Mouse (Mus musculus) lung, embryonic 14.5 days (tissue): ENCODE results near the gene Higd1c. TPM values are rescaled to one million over a fixed set of nuclear protein-coding genes. Genes with fewer than 3 reads are reported as not detected.

Source experiments
- ATAC-seq: fragments of 200-750 bp; cut with Nextera tagmentation; 2 replicates; pipeline ENCODE4 v1.8.0; 2017; ENCODE audit warnings: mild to moderate bottlenecking, moderate TSS enrichment, moderate library complexity; ENCODE audit not compliant: insufficient read depth
- DNase-seq: peaks from one replicate; pipeline ENCODE4 v3.0.0-alpha.2; 2015
- H3K27ac ChIP-seq: fragments of 300-500 bp; sonication (generic); 2 replicates; pipeline ENCODE4 v1.5.1; 2014; ENCODE audit warnings: low read depth, mild to moderate bottlenecking, moderate library complexity
- H3K27me3 ChIP-seq: fragments of 300-500 bp; sonication (generic); 2 replicates; pipeline ENCODE4 v1.6.1; 2014; ENCODE audit warnings: low read length, control low read depth; ENCODE audit not compliant: insufficient read depth
- H3K36me3 ChIP-seq: fragments of 300-500 bp; sonication (generic); 2 replicates; pipeline ENCODE4 v1.6.1; 2014; ENCODE audit warnings: control low read depth; ENCODE audit not compliant: insufficient read depth
- H3K4me1 ChIP-seq: fragments of 300-500 bp; sonication (generic); 2 replicates; pipeline ENCODE4 v1.6.1; 2014; ENCODE audit warnings: antibody characterized with exemption, control low read depth; ENCODE audit not compliant: insufficient read depth
- H3K4me2 ChIP-seq: fragments of 300-500 bp; sonication (generic); 2 replicates; pipeline ENCODE4 v1.6.1; 2014; ENCODE audit warnings: mild to moderate bottlenecking
- H3K4me3 ChIP-seq: fragments of 300-500 bp; sonication (generic); 2 replicates; pipeline ENCODE4 v1.5.1; 2014; ENCODE audit warnings: low read depth, low read length
- H3K9ac ChIP-seq: fragments of 300-500 bp; sonication (generic); 2 replicates; pipeline ENCODE4 v1.6.1; 2014
- H3K9me3 ChIP-seq: fragments of 300-500 bp; sonication (generic); 2 replicates; pipeline ENCODE4 v1.6.1; 2016; ENCODE audit warnings: low read depth, low read length, control low read depth
- CTCF ChIP-seq: IDR thresholded peaks from 2 replicates; pipeline ENCODE4 v1.5.1; 2016; ENCODE audit warnings: antibody characterized with exemption, low read depth
- WGBS: fragments of 180-500 bp; shearing (Covaris S2); extraction: QIAGEN DNeasy Blood & Tissue Kit; methylation state at CpG from one replicate; pipeline ENCODE4 v1.1.7; 2014; 5-methylcytosine and 5-hydroxymethylcytosine counted together
- polyA plus RNA-seq: library from polyadenylated mRNA; unstranded; fragments of >200 nt; fragmentation: Nextera tagmentation; extraction: Ambion mirVana; gene quantifications from 2 replicates; pipeline ENCODE4 v1.2.1, GENCODE M21; 2014

Gene Higd1c
- polyA plus RNA-seq, 1 experiment from 2014 or later, result not detected

DNA sequence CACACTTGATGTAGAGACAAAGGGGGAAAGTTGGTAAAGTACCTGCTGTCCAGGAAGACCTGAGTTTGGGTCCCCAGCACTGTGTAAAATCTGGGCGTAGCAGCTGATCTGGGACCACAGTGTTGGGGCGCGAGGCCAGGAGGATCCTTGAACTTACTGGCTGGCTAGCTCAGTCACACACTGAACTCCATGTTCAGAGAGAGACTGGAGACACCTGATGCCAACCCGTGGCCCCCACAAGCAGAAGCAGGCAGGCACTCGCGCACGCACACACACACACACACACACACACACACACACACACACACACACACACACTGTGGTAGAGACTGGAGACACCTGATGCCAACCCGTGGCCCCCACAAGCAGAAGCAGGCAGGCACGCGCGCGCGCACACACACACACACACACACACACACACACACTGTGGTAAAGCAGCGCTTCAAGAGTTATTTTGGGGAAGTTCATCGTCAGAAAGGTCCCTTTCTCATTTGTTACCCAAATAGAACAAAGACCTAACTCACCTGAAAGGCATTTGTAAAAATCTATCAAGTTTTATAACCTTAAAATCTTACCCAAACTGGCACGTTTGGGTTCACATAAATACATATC, 24.0 kb downstream of the Higd1c start:
- peak overlapping the region; percentile 40; the same call in 1 of the 2 replicates for H3K4me2 ChIP-seq
- 83% methylated on average over 16 of the region's 16 CpGs for WGBS
- ATAC-seq, result no peak

DNA sequence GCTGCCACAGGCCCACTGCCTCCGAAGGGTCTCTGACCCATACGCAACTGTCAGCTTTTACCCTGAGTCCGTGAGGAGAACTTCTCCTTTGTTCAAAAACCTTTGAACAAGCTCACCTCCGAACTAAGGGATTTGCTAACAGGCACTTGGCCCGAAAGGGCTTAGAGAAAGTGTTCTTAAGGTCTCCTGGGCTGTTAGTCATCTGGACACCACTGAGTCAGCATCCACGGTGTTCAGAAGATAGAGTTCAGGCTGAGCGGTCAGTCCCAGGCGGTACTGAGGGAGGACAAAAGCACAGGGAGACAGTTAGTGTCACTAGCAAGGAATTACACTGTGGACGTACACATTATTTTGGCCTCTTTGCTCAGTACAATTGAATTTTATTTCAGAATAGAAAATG, 24.5 kb downstream of the Higd1c start:
- Histone ChIP-seq H3K4me3 (no peak overlapping the region), H3K4me2 (no peak overlapping the region), H3K27ac (no peak overlapping the region), H3K4me1 (no peaks in the 10 kb centered on the region), H3K27me3 (no peaks in the 10 kb centered on the region), H3K9me3 (0 out of 2 replicates have a peak, but pooled peaks cover 3% of the 10 kb centered on the region), H3K36me3 (peaks cover 6% of the 10 kb centered on the region; the same call in 1 of the 2 replicates), H3K9ac (no peak overlapping the region)
- ATAC-seq (no peak), DNase-seq (no peak)
- no peak for TF ChIP-seq CTCF
- whole genome bisulfite sequencing, result 52% methylated on average over 9 of the region's 9 CpGs

More for the DNA sequence above, 24.0 kb downstream of the Higd1c start:
- Histone ChIP-seq H3K4me1 (no peaks in the 10 kb centered on the region), H3K27me3 (no peaks in the 10 kb centered on the region), H3K27ac (no peak overlapping the region), H3K4me3 (no peak overlapping the region), H3K36me3 (peaks cover 1% of the 10 kb centered on the region; the same call in 1 of the 2 replicates), H3K9ac (no peak overlapping the region), H3K9me3 (0 out of 2 replicates have a peak, but pooled peaks cover 3% of the 10 kb centered on the region)
- DNase-seq, result no peak
- no peak for TF ChIP-seq CTCF

DNA sequence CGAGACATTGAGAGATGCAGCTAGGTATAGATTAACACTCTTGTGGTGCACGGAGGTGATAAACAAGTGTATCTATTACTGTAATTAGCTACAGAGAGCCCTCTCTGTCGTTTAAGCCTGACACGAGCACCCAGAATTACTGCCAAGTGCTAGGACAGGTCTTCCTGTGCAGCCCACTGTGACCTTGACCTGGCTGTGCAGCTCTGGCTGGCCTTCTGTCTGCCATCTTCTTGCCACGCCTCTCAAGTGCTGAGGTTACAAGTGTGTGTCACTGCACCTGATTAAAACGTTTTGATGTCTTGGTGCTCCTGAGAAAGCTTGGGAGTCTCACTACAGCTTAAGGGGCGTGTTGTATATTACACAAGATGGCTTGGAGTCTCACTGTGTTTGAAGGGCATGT, 26.7 kb downstream of the Higd1c start:
- H3K36me3 ChIP-seq, result peaks cover 28% of the 10 kb centered on the region
- no peaks in the 10 kb centered on the region for H3K4me1 ChIP-seq
- no peak overlapping the region for H3K9ac ChIP-seq
- no peak overlapping the region for H3K4me3 ChIP-seq
- H3K9me3 ChIP-seq, result no peaks in the 10 kb centered on the region
- H3K4me2 ChIP-seq, result no peak overlapping the region
- no peaks in the 10 kb centered on the region for H3K27me3 ChIP-seq
- DNase-seq (no peak), ATAC-seq (no peak)
- TF ChIP-seq CTCF, result no peak
- H3K27ac ChIP-seq, result no peak overlapping the region
- WGBS, result 64% methylated on average over 7 of the region's 7 CpGs

GRCm38 (mm10) chr15:100391599-100391998, 27.3 kb downstream of the Higd1c start:
- WGBS, result 81% methylated on average over 7 of the region's 7 CpGs
- Histone ChIP-seq H3K4me1 (no peaks in the 10 kb centered on the region), H3K27me3 (no peaks in the 10 kb centered on the region), H3K36me3 (peaks cover 34% of the 10 kb centered on the region), H3K9me3 (no peaks in the 10 kb centered on the region), H3K4me3 (no peak overlapping the region), H3K4me2 (no peak overlapping the region), H3K27ac (no peak overlapping the region), H3K9ac (no peak overlapping the region)
- DNase-seq (no peak), ATAC-seq (no peak)
- no peak for TF ChIP-seq CTCF

DNA sequence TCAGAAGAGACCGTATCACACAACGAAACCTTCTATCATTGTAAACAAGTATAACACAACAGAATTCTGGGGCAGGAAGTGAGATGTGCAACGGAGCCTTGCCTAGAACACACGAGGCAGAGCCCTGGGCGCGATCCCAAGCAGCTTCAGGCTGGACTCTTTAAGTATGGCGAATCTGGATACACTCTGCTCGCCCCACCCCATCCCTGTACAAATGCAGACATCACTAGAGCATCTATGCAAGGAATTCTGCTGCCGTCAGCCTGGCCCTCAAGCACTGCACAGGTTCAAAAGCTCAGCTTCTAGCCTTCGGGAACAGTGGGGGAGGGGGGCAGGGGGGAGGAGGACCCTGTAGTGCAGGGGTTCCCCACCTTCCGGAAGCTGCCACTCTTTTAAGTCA, 28.7 kb downstream of the Higd1c start:
- WGBS, result 76% methylated on average over 11 of the region's 11 CpGs
- no peak for ATAC-seq

GRCm38 (mm10) chr15:100395561-100395960, 31.2 kb downstream of the Higd1c start:
- no peaks in the 10 kb centered on the region for H3K9me3 ChIP-seq
- DNase-seq (no peak), ATAC-seq (no peak)
- 92% methylated on average over 3 of the region's 3 CpGs for WGBS
- no peaks in the 10 kb centered on the region for H3K27me3 ChIP-seq
- H3K4me2 ChIP-seq, result no peak overlapping the region
- TF ChIP-seq CTCF, result no peak; the same call in 1 of the 2 replicates
- no peak overlapping the region for H3K9ac ChIP-seq
- H3K27ac ChIP-seq, result no peak overlapping the region
- no peak overlapping the region for H3K4me3 ChIP-seq
- H3K36me3 ChIP-seq, result peaks cover 73% of the 10 kb centered on the region
- H3K4me1 ChIP-seq, result no peaks in the 10 kb centered on the region

More for the DNA sequence above, 28.7 kb downstream of the Higd1c start:
- Histone ChIP-seq H3K27me3 (no peaks in the 10 kb centered on the region), H3K36me3 (peaks cover 48% of the 10 kb centered on the region), H3K9me3 (no peaks in the 10 kb centered on the region), H3K4me3 (no peak overlapping the region), H3K4me2 (no peak overlapping the region), H3K27ac (no peak overlapping the region), H3K4me1 (no peaks in the 10 kb centered on the region), H3K9ac (no peak overlapping the region)
- no peak for DNase-seq
- no peak for TF ChIP-seq CTCF

GRCm38 (mm10) chr15:100400592-100401250, 36.4 kb downstream of the Higd1c start:
- Histone ChIP-seq H3K36me3 (peaks cover 99% of the 10 kb centered on the region), H3K9me3 (no peaks in the 10 kb centered on the region), H3K27ac (no peak overlapping the region), H3K4me2 (no peak overlapping the region), H3K9ac (no peak overlapping the region), H3K4me1 (no peaks in the 10 kb centered on the region), H3K27me3 (no peaks in the 10 kb centered on the region), H3K4me3 (no peak overlapping the region)
- ATAC-seq, result no peak
- 83% methylated on average over 16 of the region's 16 CpGs for WGBS
- no peak for TF ChIP-seq CTCF
- no peak for DNase-seq
